Mouse (Mus musculus) adrenal gland, adult 2 months (tissue): ENCODE measurements around the gene Gm45234. TPM values are rescaled to one million over a fixed set of nuclear protein-coding genes. Genes with fewer than 3 reads are reported as not detected.

Experiments
- DNase-seq: peaks from one replicate; pipeline ENCODE4 v3.0.0; 2021
- polyA plus RNA-seq: library from polyadenylated mRNA; depleted of rRNA; stranded (reverse); fragments of >200 nt; gene quantifications from 2 replicates; pipeline ENCODE4 v1.2.3, GENCODE M21; 2012
- total RNA-seq, 2 experiments: library from RNA; stranded (reverse); gene quantifications; 2 replicates each; pipeline ENCODE4 v1.2.3; 2021

Gm45234 gene
- total and polyA plus RNA-seq, 3 experiments = not detected

- no peak for DNase-seq
Measured at GRCm38 (mm10) chr6:124767536-124767919, 11.7 kb upstream of the Gm45234 start.

- DNase-seq = no peak
Measured at GRCm38 (mm10) chr6:124765951-124766350, 10.1 kb upstream of the Gm45234 start.

GRCm38 (mm10) chr6:124759259-124759658 is 3.4 kb upstream of the Gm45234 start:
- DNase-seq = peak; percentile 86

GRCm38 (mm10) chr6:124758849-124759232 is 3.0 kb upstream of the Gm45234 start:
- DNase-seq = no peak

- DNase-seq = peak; percentile 73
Measured at GRCm38 (mm10) chr6:124757909-124758848, 2.4 kb upstream of the Gm45234 start.

- DNase-seq = no peak
Measured at GRCm38 (mm10) chr6:124757351-124757880, 1.6 kb upstream of the Gm45234 start.

- peak; percentile 92 for DNase-seq
Measured at GRCm38 (mm10) chr6:124756652-124757350, 980 bp upstream of the Gm45234 start.

GRCm38 (mm10) chr6:124755306-124755705 is 515 bp downstream of the Gm45234 start:
- no peak for DNase-seq

- DNase-seq = no peak
Measured at GRCm38 (mm10) chr6:124753861-124754260, 2.0 kb downstream of the Gm45234 start.

GRCm38 (mm10) chr6:124750405-124750804 is 5.4 kb downstream of the Gm45234 start:
- no peak for DNase-seq

GRCm38 (mm10) chr6:124746654-124747632 is 8.9 kb downstream of the Gm45234 start:
- no peak for DNase-seq

- no peak for DNase-seq
Measured at GRCm38 (mm10) chr6:124746296-124746605, 9.6 kb downstream of the Gm45234 start.

- peak; percentile 96 for DNase-seq
Measured at GRCm38 (mm10) chr6:124745490-124746295, 10.1 kb downstream of the Gm45234 start.

- DNase-seq = no peak
Measured at GRCm38 (mm10) chr6:124744755-124745321, 11.0 kb downstream of the Gm45234 start.

GRCm38 (mm10) chr6:124743647-124744046 is 12.2 kb downstream of the Gm45234 start:
- DNase-seq = no peak

GRCm38 (mm10) chr6:124742839-124743514 is 12.8 kb downstream of the Gm45234 start:
- no peak for DNase-seq

GRCm38 (mm10) chr6:124741842-124742241 is 14.0 kb downstream of the Gm45234 start:
- DNase-seq = no peak

GRCm38 (mm10) chr6:124740888-124741761 is 14.7 kb downstream of the Gm45234 start, which contains the start of gene Grcc10:
TSS of gene Grcc10 (minus strand) at chr6:124741374.
- peak; percentile 92 for DNase-seq
